Mouse (Mus musculus): ENCODE data around the gene Gpr176.

Gene Gpr176

GRCm38 (mm10) chr2:118372901-118373571 is at the start of gene Gpr176:
Gpr176 (minus strand) TSS chr2:118373419.
- DNase-seq (ENCODE audit: low read depth, low spot score), result peak; percentile 27

GRCm38 (mm10) chr2:118422385-118422784 is 49.2 kb upstream of the Gpr176 start:
- no peak for DNase-seq (ENCODE audit: low read depth, low spot score)

- no peak for DNase-seq (ENCODE audit: low read depth, low spot score)
Measured at GRCm38 (mm10) chr2:118421951-118422350, 48.7 kb upstream of the Gpr176 start.

GRCm38 (mm10) chr2:118418076-118418475 is 44.9 kb upstream of the Gpr176 start:
- DNase-seq (ENCODE audit: low read depth, low spot score), result no peak

- no peak for DNase-seq (ENCODE audit: low read depth, low spot score)
Measured at GRCm38 (mm10) chr2:118415601-118416355, 42.6 kb upstream of the Gpr176 start.

DNA sequence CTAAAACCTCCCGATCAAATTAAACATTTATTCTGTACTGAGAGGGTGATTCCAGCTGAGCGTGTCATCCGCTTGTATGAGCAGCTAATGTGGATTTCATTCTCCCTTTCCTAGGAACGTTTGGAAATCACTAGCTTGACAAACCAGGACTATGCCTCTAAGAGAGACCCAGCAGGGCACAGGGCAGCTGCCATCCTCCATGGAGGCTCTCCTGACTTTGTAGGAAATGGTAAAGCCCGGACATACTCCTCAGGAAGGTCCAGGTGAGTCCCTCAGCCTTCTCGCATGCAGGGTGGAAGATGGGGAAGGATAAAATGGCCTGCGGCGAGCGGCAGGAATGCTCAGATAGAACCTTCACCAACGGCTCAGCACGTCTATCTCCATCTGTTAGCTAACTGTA is 39.6 kb upstream of the Gpr176 start:
- DNase-seq (ENCODE audit: low read depth, low spot score), result no peak

GRCm38 (mm10) chr2:118408336-118408895 is 35.2 kb upstream of the Gpr176 start:
- no peak for DNase-seq (ENCODE audit: low read depth, low spot score)

DNA sequence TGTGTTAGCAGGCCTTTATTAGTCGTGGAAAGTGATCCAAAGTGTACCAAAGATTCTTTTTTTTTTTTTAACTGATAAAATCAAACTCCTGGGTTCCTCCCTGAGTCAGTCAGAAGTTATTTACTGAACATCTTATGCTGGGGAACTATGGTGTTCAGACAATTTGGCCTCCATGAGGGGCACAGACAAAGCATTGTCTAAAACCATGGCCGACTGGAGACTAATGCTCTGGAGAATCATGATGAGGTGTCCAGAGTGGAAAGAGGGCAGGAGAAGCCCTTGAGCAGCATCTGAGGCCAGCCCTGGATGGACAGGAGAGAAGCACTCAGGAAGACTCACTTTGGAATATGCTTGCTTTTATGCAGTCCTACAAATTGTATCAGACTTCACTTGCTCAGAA is 33.6 kb upstream of the Gpr176 start:
- DNase-seq (ENCODE audit: low read depth, low spot score), result no peak

DNA sequence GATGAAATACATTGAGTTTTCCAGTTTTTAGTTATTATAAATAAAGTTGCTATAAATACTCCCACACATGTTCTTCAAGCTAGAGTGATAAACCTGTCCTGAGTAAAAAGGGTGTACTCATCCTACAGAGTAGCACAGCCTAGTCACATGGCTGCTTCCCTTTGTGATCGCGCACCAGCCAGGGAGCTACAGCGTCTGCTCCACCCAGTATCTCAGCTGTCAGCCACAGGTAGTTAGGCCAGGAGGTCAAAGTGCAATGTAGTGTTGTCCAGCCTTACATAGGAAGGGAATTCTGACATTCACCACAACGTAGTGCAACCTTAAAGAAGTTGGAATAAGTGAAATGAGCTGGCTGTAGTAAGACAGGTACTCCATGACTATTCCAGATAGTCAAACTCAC is 32.3 kb upstream of the Gpr176 start:
- DNase-seq (ENCODE audit: low read depth, low spot score), result no peak

GRCm38 (mm10) chr2:118404336-118404735 is 31.1 kb upstream of the Gpr176 start:
- no peak for DNase-seq (ENCODE audit: low read depth, low spot score)

DNA sequence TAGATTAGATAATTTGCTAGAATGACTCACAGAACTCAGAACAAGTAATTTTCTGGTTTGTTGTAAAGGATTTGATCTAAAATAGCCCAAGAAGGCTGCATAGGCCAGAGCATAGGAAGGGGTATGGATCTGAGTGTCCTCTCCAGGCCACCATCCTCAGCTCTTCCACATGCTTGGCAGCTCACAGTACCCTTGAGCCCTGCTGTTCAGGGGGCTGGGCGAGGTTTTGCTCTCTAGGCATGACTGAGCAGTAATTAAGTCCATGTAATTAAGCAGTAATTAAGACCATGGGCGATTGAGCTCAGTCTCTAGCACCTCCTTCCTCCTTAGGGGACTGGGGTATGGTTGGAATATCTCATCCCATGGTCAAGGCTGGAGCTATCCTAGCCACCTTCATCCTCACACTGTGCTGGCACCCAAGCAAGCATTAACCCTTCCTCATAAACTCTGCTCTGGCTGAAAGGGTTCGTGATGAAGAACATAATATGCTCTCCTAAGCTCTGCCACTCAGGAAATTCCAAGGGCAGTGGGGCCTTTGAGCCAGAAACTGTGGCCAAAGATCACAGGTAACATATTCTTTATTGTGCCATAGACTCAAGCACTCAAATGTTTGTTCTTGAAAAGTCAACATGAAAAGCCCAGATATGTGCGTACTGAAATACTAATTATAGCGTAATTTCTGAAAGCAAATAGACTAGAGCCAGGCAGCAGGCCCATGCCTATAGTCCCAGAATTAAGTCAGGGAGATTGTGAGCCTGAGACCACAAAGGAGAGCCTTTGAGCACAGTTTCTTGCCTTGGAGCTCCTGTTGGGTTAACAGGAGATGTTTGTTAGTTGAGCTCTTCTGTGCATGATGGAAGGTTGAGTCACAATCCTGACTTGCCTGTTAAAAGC is 28.9 kb upstream of the Gpr176 start:
- no peak for DNase-seq (ENCODE audit: low read depth, low spot score)

- no peak for DNase-seq (ENCODE audit: low read depth, low spot score)
Measured at GRCm38 (mm10) chr2:118399751-118400150, 26.5 kb upstream of the Gpr176 start.

DNA sequence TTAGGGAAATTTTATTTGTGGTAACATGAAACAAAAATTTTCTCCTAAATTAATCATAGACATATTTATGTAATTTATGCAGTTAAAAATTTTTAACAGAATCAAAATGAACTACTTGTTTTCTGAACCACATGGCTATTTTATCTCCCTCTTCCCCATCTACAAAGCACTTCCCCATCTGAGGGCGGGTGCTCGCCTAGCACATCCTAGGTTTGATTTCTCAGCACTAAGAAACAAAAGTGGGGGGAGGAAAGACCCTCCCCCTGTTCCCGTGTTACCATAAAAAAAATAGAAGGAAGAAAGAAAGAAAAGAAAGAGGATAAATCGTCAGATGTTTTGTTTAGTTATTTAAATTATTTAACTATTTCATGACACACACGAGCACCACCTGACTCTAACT is 18.0 kb upstream of the Gpr176 start:
- no peak for DNase-seq (ENCODE audit: low read depth, low spot score)

GRCm38 (mm10) chr2:118390072-118390471 is 16.9 kb upstream of the Gpr176 start:
- DNase-seq (ENCODE audit: low read depth, low spot score), result no peak

- DNase-seq (ENCODE audit: low read depth, low spot score), result no peak
Measured at GRCm38 (mm10) chr2:118389569-118389968, 16.4 kb upstream of the Gpr176 start.

GRCm38 (mm10) chr2:118388341-118389335 is 15.4 kb upstream of the Gpr176 start, which contains the start of gene Eif2ak4:
Eif2ak4 (plus strand) TSS chr2:118388618.
- DNase-seq (ENCODE audit: low read depth, low spot score), result peak; percentile 99

- DNase-seq (ENCODE audit: low read depth, low spot score), result peak; percentile 53
Measured at GRCm38 (mm10) chr2:118383387-118383786, 10.2 kb upstream of the Gpr176 start.

GRCm38 (mm10) chr2:118379756-118380155 is 6.5 kb upstream of the Gpr176 start:
- no peak for DNase-seq (ENCODE audit: low read depth, low spot score)

GRCm38 (mm10) chr2:118375931-118376330 is 2.7 kb upstream of the Gpr176 start:
- no peak for DNase-seq (ENCODE audit: low read depth, low spot score)

GRCm38 (mm10) chr2:118375522-118375921 is 2.3 kb upstream of the Gpr176 start:
- no peak for DNase-seq (ENCODE audit: low read depth, low spot score)
